Mouse (Mus musculus) activated CD4-positive, CD25-positive, alpha-beta regulatory T cell (primary cell): Measurements from ENCODE around the gene Gm21958. TPM values are rescaled to one million over a fixed set of nuclear protein-coding genes. Genes with fewer than 3 reads are reported as not detected.

Source experiments
- polyA plus RNA-seq, 2 experiments: library from polyadenylated mRNA; unstranded; fragments of 100-300 nt; shearing (Covaris generic); gene quantifications; one replicate each; pipeline ENCODE4 v1.2.1; 2017

Gm21958 gene
- under 1 TPM in 1 of 2 experiments, not detected in 1; 0.70 TPM for polyA plus RNA-seq

DNA sequence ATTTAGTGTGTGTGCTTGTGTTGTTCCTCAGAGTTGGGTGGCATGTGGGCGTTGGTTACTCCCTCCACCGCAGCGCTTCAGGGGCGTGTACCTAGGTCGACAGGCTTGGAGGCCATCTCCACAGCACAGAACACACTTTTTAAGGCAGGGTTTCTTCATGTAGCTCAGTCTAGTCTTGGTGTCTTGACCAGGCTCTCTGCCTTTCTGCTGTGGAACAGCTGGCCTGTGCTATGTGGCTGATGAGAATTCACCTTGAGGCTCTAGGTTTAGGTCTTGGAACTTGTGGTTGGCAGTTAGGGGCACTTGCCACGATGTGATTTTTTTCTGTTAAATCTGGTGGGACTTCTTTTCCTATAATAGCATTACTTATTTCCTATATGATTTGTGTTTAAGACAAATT is at the start of gene Gm21958:
TSS of gene Gm21958 (minus strand) at position 101 of the 400 bp plus-strand sequence.

DNA sequence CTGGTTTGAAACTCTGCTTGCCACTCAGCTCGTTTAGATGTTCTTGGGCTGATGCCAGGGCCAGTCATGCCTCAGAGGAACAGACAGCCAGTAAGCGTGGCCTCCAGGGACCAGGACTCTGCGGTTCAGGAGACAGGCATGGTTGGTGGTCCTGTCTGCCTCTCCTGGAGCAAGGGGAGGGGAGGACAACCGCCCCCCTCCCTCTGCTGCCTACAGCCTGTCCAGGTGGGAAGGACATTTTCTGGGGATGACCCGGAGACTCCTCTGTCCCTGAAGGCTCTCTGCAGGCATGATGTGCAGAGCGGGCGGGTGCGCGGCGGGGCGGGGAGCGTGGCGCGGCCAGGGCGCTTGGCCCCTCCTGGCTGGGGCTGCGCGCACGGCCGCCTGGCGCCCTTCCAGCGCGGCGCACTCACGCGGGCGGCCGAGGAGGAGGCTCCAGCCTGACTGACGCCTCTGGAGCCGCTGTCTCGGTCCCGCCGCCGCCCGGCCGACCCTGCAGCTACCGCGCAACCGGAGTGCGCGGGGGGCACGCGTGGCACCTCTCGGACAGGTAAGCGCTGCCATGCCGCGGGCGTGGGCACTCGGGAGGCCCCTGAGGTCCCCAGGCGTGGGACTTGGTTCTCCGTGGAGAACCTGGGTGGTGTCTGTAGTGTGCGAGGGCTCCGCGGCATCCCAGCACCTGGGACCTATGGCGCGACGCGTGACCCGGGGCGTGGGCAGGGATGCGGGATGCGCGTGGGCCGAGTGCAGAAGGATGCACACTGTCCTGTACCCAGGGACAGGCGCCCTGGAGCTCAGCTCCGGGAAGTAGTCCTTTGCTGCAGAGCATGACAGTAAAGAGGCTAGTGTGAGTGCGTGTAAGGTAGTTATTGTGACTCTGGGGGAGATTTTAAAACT is 41.2 kb upstream of the Gm21958 start, which contains the start of gene Smad9:
TSS of gene Smad9 (plus strand) at position 438 of the 897 bp plus-strand sequence.

DNA sequence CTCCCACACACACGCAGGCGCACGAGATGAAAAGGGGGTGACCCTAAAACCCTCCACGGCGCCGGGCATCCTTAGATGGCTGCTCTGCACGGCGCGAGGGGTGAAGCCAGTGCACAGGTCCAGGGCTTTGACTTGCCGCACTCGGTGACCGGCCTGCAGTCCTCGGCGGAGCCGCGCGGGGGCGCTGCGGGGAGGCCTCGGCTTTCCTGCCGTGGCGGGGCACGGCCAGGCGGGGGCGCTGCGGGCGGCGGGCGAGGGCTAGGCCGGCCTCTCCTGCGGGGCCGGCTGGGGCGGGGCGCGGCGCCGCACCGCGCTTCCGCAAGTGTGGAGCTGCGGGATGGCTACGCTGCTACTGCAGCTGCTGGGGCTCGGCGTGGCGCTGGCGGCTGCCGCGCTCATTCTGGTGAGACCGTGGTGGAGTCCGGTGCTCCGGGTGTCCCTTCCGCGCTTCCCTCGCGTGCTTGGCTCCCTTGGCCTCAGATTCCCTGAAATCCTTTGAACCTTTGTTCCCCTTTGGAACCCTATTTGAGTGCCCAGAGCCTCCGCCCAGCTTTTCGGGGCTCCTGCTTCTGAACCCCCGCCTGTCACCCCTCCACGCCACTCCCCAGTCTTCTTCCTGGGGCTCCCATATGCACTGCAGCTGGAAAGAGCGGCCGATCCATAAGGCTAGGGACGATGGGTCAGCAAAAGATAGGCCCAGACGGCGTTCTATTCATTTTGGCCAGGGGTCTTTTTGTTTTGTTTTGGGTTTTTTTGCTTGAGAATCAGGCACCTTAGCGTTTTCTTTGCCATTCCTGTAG is 21.3 kb upstream of the Gm21958 start, which contains the start of the genes Exosc8 and Alg5:
TSS of gene Exosc8 (minus strand) at position 147 of the 800 bp plus-strand sequence.
TSS of gene Alg5 (plus strand) at position 293 of the 800 bp plus-strand sequence.

DNA sequence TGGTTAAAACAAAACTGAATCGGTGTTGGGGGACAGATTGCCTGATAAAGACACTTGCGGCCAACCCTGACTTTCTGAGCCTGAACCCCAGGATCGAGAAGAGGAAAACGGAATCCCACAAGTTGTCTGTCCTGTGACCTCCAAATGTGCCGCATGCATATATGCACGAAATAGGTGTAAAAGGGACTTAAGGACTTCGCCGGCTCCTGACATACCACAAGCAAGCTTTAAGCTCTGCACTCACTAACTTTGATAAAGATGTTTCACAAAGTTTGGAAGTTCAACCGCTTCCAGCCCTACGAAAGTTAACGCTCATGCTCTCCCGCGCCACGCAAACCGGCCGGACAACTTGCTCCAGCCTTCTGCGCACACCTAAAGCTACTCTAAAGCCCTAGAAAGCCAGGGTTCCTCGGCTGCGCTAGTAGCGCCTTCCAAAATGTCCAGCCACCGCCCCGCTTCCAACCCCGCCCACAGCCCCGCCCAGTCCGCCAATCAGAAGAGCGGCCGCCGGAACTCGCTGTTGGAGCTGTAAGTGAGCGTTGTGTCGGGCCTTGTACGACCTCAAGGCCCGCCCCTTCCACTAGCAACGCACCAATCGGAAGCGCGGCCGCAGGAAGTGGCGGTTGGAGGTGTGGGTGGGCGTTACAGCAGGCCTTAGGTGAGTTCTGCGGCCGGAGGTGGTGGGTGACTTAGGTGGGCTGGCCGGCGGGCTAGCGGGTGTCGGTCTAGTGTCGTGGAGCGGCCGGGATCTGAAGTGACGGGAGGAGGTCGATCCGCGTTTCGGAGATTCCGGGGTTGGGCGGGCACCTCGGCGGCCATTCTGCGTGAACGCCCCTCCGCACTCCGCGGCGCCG is 21.7 kb downstream of the Gm21958 start, which contains the start of gene Supt20:
TSS of gene Supt20 (plus strand) at position 606 of the 854 bp plus-strand sequence.

Other genes with a start within 250 kb of the Gm21958 start
- 100 to 1,000 TPM; 160 to 220 TPM for gene Supt20, start 21.5 kb downstream of the Gm21958 start, polyA plus RNA-seq
- gene Exosc8, start 21.0 kb upstream of the Gm21958 start, polyA plus RNA-seq: 100 to 1,000 TPM; 205 to 238 TPM
- gene Alg5, start 21.2 kb upstream of the Gm21958 start, polyA plus RNA-seq: 100 to 1,000 TPM in 1 of 2 experiments, 10 to 100 TPM in 1; 95.5 to 118 TPM
- gene Smad9, start 41.2 kb upstream of the Gm21958 start, polyA plus RNA-seq: not detected
- 100 to 1,000 TPM in 1 of 2 experiments, 10 to 100 TPM in 1; 97.8 to 122 TPM for gene Rfxap, start 93.4 kb upstream of the Gm21958 start, polyA plus RNA-seq
- gene Sertm1, start 201.5 kb upstream of the Gm21958 start, polyA plus RNA-seq: under 1 TPM in 1 of 2 experiments, not detected in 1; 0.11 TPM